9 mouse cellular contexts compared by ENCODE assay signal in genomic region chr6:94697423-94697822, GRCm38 (mm10). TPM values are rescaled to one million over a fixed set of nuclear protein-coding genes. Genes with fewer than 3 reads are reported as not detected.
DNase-seq lines count a peak whose midpoint lies in the region; ATAC-seq lines count a peak whose summit lies in the region.
"Had no signal": no experiment of that assay in that cellular context is flagged by ENCODE, and none has a peak within 500 bp of the region (broad histone marks: within the 10 kb centered on the region; RNA-seq: fewer than 3 reads in every experiment).

No protein-coding gene starts in this region.

- peaks cover 55% of the 10 kb centered on the region for H3K4me1 ChIP-seq in lung, embryonic 15.5 days
- peaks cover 77% of the 10 kb centered on the region for H3K4me1 ChIP-seq in limb, embryonic 13.5 days
- peaks cover 55% of the 10 kb centered on the region for H3K4me1 ChIP-seq in stomach, embryonic 16.5 days (ENCODE audit: control insufficient read depth, insufficient read depth, low read length)

- peak; percentile 21 for DNase-seq in cerebellum, adult 9-10 months
- DNase-seq in cerebellum, postnatal 36 days, result no peak
- no peak for DNase-seq in lung, postnatal 25 days (ENCODE audit: low spot score)
- DNase-seq in layer of hippocampus, postnatal 14 days (ENCODE audit: low spot score in 2 of 2), result no peak
- DNase-seq in Muller cell, postnatal 12 days (ENCODE audit: inconsistent ontology term), result no peak
- DNase-seq: lung, postnatal 36 days had no signal

- H3K9ac ChIP-seq in lung, embryonic 15.5 days, result no peak overlapping the region
- H3K9ac ChIP-seq in limb, embryonic 13.5 days, result 0 out of 2 replicates have a peak overlapping the region, but pooled peaks have one; percentile 96
- peak overlapping the region; percentile 61 for H3K9ac ChIP-seq in stomach, embryonic 16.5 days (ENCODE audit: low read length)

- no peak overlapping the region for H3K27ac ChIP-seq in lung, embryonic 15.5 days
- H3K27ac ChIP-seq in limb, embryonic 13.5 days, result no peak overlapping the region
- peak overlapping the region; percentile 40 for H3K27ac ChIP-seq in stomach, embryonic 16.5 days (ENCODE audit: low read length)

- H3K4me2 ChIP-seq in lung, embryonic 15.5 days, result peak overlapping the region; percentile 92
- peak overlapping the region; percentile 90 for H3K4me2 ChIP-seq in limb, embryonic 13.5 days (replicated peaks)
- peak overlapping the region; percentile 71 for H3K4me2 ChIP-seq in stomach, embryonic 16.5 days (ENCODE audit: low read depth, low read length)

- no peak for ATAC-seq in lung, embryonic 15.5 days (ENCODE audit: borderline replicate concordance, extremely low read depth, low FRiP score, low TSS enrichment)
- no peak for ATAC-seq in limb, embryonic 13.5 days (ENCODE audit: low FRiP score, low read depth)
- no peak for ATAC-seq in stomach, embryonic 16.5 days (ENCODE audit: insufficient read depth, low FRiP score)

- WGBS in lung, embryonic 15.5 days, result 59% methylated on average over 1 of the region's 1 CpGs
- WGBS in limb, embryonic 13.5 days, result 55% methylated on average over 1 of the region's 1 CpGs
- WGBS in stomach, embryonic 16.5 days, result 30% methylated on average over 1 of the region's 1 CpGs

- H3K36me3 ChIP-seq in lung, embryonic 15.5 days, result no peaks in the 10 kb centered on the region
- no peaks in the 10 kb centered on the region for H3K36me3 ChIP-seq in limb, embryonic 13.5 days
- no peaks in the 10 kb centered on the region for H3K36me3 ChIP-seq in stomach, embryonic 16.5 days (ENCODE audit: control insufficient read depth, insufficient read depth, low read length)

- peaks cover 3% of the 10 kb centered on the region; the same call in 1 of the 2 replicates for H3K27me3 ChIP-seq in lung, embryonic 15.5 days
- H3K27me3 ChIP-seq in limb, embryonic 13.5 days, result 0 out of 2 replicates have a peak, but pooled peaks cover 5% of the 10 kb centered on the region
- no peaks in the 10 kb centered on the region for H3K27me3 ChIP-seq in stomach, embryonic 16.5 days (ENCODE audit: control insufficient read depth, insufficient read depth, low read length)

- no peaks in the 10 kb centered on the region for H3K9me3 ChIP-seq in lung, embryonic 15.5 days
- H3K9me3 ChIP-seq in limb, embryonic 13.5 days, result no peaks in the 10 kb centered on the region
- H3K9me3 ChIP-seq in stomach, embryonic 16.5 days (replicated peaks; ENCODE audit: control insufficient read depth, low read length), result no peaks in the 10 kb centered on the region

- peak overlapping the region; percentile 90 for H3K4me3 ChIP-seq in lung, embryonic 15.5 days
- peak overlapping the region; percentile 98 for H3K4me3 ChIP-seq in limb, embryonic 13.5 days
- H3K4me3 ChIP-seq in stomach, embryonic 16.5 days (replicated peaks; ENCODE audit: low read length), result peak overlapping the region; percentile 88

RNA-seq across cellular contexts. Expression of gene Lrig1, which starts 2.5 kb away (rescaled TPM):
- polyA plus RNA-seq in lung, embryonic 15.5 days (2015; fragmentation: Nextera tagmentation; extraction: Ambion mirVana), result 9.0 and 11.3 TPM in 2 replicates
- 19.0 and 23.5 TPM in 2 replicates for polyA plus RNA-seq in limb, embryonic 13.5 days (2015; fragmentation: Nextera tagmentation; extraction: Ambion mirVana)
- 18.3 and 24.0 TPM in 2 replicates for polyA plus RNA-seq in stomach, embryonic 16.5 days (2015; fragmentation: Nextera tagmentation; extraction: Ambion mirVana)
- total RNA-seq in layer of hippocampus, postnatal 14 days (2021), result 10 to 100 TPM; 33.2 to 34.9 TPM
